ENCODE assay signal across 26 mouse cellular contexts in the genomic region with DNA sequence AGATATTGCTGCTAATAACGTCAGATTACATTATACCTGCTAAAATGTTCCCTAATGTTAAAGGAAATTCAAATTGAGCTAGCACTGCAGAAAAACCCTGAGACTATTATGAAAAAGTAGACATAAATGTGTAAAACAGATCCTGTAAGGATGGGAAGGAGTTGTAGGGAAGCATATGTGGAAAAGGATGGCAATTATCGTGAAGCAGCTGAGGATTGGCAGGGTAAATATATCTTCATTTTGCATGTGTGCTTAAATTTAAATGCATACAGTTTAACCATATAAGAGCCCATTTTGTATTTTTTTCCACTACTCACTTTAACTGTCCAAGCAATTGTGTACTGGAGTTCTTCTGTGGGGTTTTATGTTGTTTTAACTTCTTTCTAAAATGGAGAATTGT.
"Had no signal": no experiment of that assay in that cellular context is flagged by ENCODE, and none has a peak within 500 bp of the region (broad histone marks: within the 10 kb centered on the region; RNA-seq: fewer than 3 reads in every experiment).

No protein-coding gene starts in this region.

- H3K36me3 ChIP-seq: heart, embryonic 10.5 days; heart, embryonic 12.5 days; hindbrain, embryonic 12.5 days; intestine, embryonic 15.5 days; limb, embryonic 10.5 days; limb, embryonic 12.5 days; liver, embryonic 13.5 days; liver, embryonic 15.5 days had no signal

- H3K4me1 ChIP-seq: heart, embryonic 10.5 days; heart, embryonic 12.5 days; hindbrain, embryonic 12.5 days; intestine, embryonic 15.5 days; limb, embryonic 10.5 days; limb, embryonic 12.5 days; liver, embryonic 13.5 days; liver, embryonic 15.5 days had no signal

- H3K27ac ChIP-seq: gastrocnemius, adult 2 months; heart, embryonic 10.5 days; hindbrain, embryonic 12.5 days; hindbrain, embryonic 14.5 days; intestine, embryonic 15.5 days; layer of hippocampus, adult 2 months; left cerebral cortex, adult 2 months; limb, embryonic 10.5 days; limb, embryonic 12.5 days; liver, embryonic 13.5 days; liver, embryonic 15.5 days had no signal

- H3K27me3 ChIP-seq: heart, embryonic 12.5 days; hindbrain, embryonic 12.5 days; intestine, embryonic 15.5 days; limb, embryonic 12.5 days; liver, embryonic 13.5 days; liver, embryonic 15.5 days had no signal

- H3K9ac ChIP-seq: heart, embryonic 12.5 days; hindbrain, embryonic 12.5 days; hindbrain, embryonic 14.5 days; intestine, embryonic 15.5 days; limb, embryonic 12.5 days; liver, embryonic 13.5 days; liver, embryonic 15.5 days had no signal

- H3K9me3 ChIP-seq: heart, embryonic 10.5 days; heart, embryonic 12.5 days; hindbrain, embryonic 12.5 days; intestine, embryonic 15.5 days; limb, embryonic 10.5 days; limb, embryonic 12.5 days; liver, embryonic 13.5 days; liver, embryonic 15.5 days had no signal

- ATAC-seq: hindbrain, embryonic 16.5 days; inflammation-experienced regulatory T-cells, adult 6 months; intestine, embryonic 15.5 days; intestine, postnatal 0 days had no signal

- H3K4me3 ChIP-seq: gastrocnemius, adult 2 months; heart, embryonic 10.5 days; heart, embryonic 12.5 days; hindbrain, embryonic 12.5 days; intestine, embryonic 15.5 days; layer of hippocampus, adult 2 months; left cerebral cortex, adult 2 months; limb, embryonic 10.5 days; limb, embryonic 12.5 days; liver, embryonic 13.5 days; liver, embryonic 15.5 days had no signal

- H3K4me2 ChIP-seq: heart, embryonic 12.5 days; hindbrain, embryonic 12.5 days; hindbrain, embryonic 14.5 days; intestine, embryonic 15.5 days; limb, embryonic 12.5 days; liver, embryonic 11.5 days; liver, embryonic 13.5 days; liver, embryonic 15.5 days had no signal

- DNase-seq: gastrocnemius, adult 2 months; gastrocnemius, postnatal 10 days; gastrocnemius, postnatal 25 days; heart, adult 18-20 months; heart, postnatal 10 days; kidney, adult 18-20 months; kidney, adult 8-10 months; kidney, postnatal 10 days; kidney, postnatal 25 days; kidney, postnatal 4 days; liver; liver, embryonic 13.5 days had no signal
